Mouse (Mus musculus): ENCODE results near the gene Gcnt3. TPM values are rescaled to one million over a fixed set of nuclear protein-coding genes. Genes with fewer than 3 reads are reported as not detected.

Gene Gcnt3
- polyA plus RNA-seq, 1 experiment from 2014 or later, result not detected

DNA sequence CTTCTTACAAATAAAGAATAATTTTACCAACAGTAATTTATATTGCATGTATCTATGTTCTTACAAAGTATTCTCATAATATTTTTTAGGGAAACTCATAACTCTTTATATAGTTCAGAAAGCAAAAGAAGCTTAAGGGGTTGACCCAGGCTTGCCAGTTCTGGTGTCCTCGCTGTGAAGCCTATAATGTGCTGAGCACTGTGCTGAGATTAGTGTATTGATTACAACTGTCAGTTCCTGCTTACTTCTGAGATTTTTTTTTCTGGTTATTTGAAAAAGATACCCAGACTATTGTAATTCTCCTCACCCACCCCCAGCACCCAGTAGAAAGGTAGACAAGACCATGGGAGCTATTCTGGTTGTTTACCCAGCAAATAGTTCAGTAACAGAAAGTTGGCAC, 44.4 kb downstream of the Gcnt3 start:
- peaks cover 28% of the 10 kb centered on the region for H3K36me3 ChIP-seq
- H3K4me1 ChIP-seq, result peaks cover 41% of the 10 kb centered on the region
- WGBS, result 82% methylated on average over 1 of the region's 1 CpGs
- no peak for ATAC-seq (ENCODE audit: low FRiP score)
- no peak overlapping the region for H3K4me2 ChIP-seq
- H3K4me3 ChIP-seq (replicated peaks), result no peak overlapping the region
- H3K27ac ChIP-seq (replicated peaks), result no peak overlapping the region
- no peak overlapping the region for H3K9ac ChIP-seq (replicated peaks)
- H3K9me3 ChIP-seq (replicated peaks), result no peaks in the 10 kb centered on the region
- H3K27me3 ChIP-seq (replicated peaks), result no peaks in the 10 kb centered on the region

DNA sequence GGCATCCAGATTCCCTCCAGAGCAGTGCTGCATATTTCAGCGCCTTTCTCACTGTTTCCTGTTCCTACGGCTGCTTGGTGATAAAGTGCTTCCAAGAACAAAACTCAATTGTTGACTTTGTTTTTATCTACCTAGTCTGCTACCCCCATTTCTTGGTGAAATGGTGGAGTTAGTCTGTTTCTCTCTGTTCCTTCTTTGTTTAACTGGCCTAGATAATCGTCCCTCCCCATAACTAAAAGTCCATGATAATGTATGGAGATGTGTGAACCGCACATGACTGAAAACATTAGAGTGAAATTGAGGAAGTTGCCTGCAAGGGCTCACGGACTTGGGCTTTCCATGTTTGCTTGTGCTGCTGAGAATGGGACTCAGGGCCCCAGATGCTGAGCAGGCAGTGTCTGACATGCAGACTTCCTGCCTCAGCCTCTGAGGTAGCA, 45.0 kb downstream of the Gcnt3 start:
- peaks cover 41% of the 10 kb centered on the region for H3K4me1 ChIP-seq
- H3K9me3 ChIP-seq (replicated peaks), result no peaks in the 10 kb centered on the region
- H3K27ac ChIP-seq (replicated peaks), result no peak overlapping the region
- no peak overlapping the region for H3K9ac ChIP-seq (replicated peaks)
- H3K27me3 ChIP-seq (replicated peaks), result no peaks in the 10 kb centered on the region
- WGBS, result 77% methylated on average over 5 of the region's 5 CpGs
- H3K36me3 ChIP-seq, result peaks cover 24% of the 10 kb centered on the region
- H3K4me3 ChIP-seq (replicated peaks), result no peak overlapping the region
- no peak overlapping the region for H3K4me2 ChIP-seq
- ATAC-seq (ENCODE audit: low FRiP score), result no peak

DNA sequence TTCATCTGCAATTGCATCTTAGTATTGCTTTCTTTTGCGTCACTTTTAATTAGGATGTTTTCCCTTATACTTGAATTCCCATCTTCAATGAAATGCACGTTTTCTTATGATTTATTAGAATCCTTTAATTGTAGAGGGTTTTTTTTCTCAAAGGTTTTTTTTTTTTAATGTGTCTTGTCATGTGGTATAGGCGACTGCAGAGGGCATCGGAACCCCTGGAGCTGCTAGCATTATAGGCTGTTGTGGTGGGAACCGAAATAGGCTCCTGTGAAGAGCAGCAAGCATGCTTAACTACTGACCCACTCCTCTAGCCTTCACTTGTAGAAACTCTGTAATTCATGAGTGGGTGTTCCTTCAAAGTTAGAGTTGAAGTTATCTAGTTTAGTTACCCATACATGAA, 47.5 kb downstream of the Gcnt3 start:
- ATAC-seq (ENCODE audit: low FRiP score), result no peak
- WGBS, result 10% methylated on average over 5 of the region's 5 CpGs
- Histone ChIP-seq H3K27me3 (replicated peaks) (peaks cover 2% of the 10 kb centered on the region; the same call in 1 of the 2 replicates), H3K9ac (replicated peaks) (peak overlapping the region; percentile 100; the same call in 1 of the 2 replicates), H3K36me3 (peaks cover 6% of the 10 kb centered on the region; the same call in 1 of the 2 replicates), H3K4me1 (peaks cover 41% of the 10 kb centered on the region), H3K4me2 (peak overlapping the region; percentile 58), H3K27ac (replicated peaks) (no peak overlapping the region), H3K4me3 (replicated peaks) (peak overlapping the region; percentile 100), H3K9me3 (replicated peaks) (no peaks in the 10 kb centered on the region)

DNA sequence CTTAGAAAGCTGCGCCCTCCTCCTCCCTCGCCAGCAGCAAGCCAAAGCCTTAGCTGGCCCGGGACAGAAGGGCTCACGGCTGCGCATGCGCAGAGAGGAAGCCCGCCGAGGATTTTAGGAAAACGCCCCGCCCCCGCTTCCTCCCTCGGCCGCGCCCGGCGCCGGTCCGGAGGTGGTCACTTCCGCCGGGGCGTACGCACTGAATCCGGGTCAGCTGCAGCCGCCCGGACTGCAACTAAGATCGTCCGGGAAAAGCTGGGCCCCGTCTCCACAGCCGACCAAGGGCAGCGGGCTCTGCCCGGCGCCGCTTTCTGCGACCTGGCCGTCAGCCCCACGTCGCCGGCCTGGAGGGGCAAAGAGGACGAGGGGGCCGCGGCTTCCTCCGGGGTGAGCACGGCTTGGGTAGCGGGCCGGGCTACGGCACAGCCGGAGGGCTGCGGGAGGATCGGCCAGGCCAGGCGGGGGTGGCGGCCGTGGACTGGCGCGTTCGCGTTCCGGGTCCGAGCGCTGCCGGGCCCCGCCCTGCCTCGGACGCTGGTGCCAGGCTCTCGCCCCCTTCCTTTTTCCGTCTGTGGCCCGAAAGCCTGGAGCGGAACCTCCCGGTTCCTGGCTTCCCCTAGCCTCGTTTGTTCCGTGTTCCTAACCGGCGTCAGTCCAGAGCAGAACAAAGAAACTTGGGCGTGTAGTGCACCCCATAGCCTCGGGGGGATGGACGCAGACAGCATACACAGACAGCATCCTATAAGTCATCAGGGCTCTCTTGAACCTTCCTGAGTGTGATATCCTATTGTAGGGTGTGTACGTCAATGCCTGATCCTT, 48.4 kb downstream of the Gcnt3 start, which contains the start of gene Bnip2:
Gene Bnip2, plus strand, starts transcription at position 164 of the 819 bp plus-strand sequence.
- Histone ChIP-seq H3K9me3 (replicated peaks) (no peaks in the 10 kb centered on the region), H3K4me2 (peak within 1 kb of the TSS; percentile 58), H3K27ac (replicated peaks) (peak within 1 kb of the TSS; percentile 95), H3K9ac (replicated peaks) (peak within 1 kb of the TSS; percentile 100), H3K4me1 (peaks cover 36% of the 10 kb centered on the region), H3K36me3 (peaks cover 6% of the 10 kb centered on the region; the same call in 1 of the 2 replicates), H3K27me3 (replicated peaks) (peaks cover 5% of the 10 kb centered on the region; the same call in 1 of the 2 replicates), H3K4me3 (replicated peaks) (peak within 1 kb of the TSS; percentile 100)
- peak; percentile 93 for ATAC-seq (ENCODE audit: low FRiP score)
- under 1% methylated on average over 73 of the region's 76 CpGs for WGBS

DNA sequence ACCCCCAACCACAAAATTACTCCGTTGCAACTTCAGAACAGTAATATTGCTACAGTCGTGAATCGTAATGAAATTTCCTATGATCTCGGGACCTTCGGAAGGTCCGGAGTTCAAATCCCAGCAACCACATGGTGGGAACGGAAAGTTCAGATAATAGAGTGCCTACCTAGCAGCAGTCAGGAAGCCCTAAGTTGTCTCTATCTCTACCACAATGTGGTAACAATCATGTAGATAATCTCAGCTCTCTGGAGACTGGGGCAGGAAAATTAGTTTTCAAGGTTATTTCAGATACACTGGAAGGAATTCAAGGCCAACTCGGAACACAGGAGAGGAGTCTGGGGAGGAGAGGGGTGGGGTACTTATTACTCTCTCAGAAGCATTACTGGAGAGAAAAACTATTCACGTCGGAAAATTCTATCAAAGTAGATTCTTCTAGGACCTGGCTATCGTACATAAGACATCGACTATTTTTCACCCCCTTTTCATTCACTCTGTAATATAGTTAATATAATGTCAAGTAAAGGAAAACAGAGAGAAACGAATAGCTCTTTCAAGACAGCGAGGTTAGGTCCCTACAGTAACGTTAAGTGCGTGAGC, 49.1 kb downstream of the Gcnt3 start:
- ATAC-seq (ENCODE audit: low FRiP score), result 0 out of 2 replicates have a peak, but pooled peaks have one; percentile 19
- peaks cover 5% of the 10 kb centered on the region; the same call in 1 of the 2 replicates for H3K27me3 ChIP-seq (replicated peaks)
- H3K4me1 ChIP-seq, result peaks cover 36% of the 10 kb centered on the region
- H3K9ac ChIP-seq (replicated peaks), result peak overlapping the region; percentile 100
- peak overlapping the region; percentile 95 for H3K27ac ChIP-seq (replicated peaks)
- WGBS, result 38% methylated on average over 16 of the region's 16 CpGs
- H3K4me2 ChIP-seq, result peak overlapping the region; percentile 58
- peaks cover 6% of the 10 kb centered on the region; the same call in 1 of the 2 replicates for H3K36me3 ChIP-seq
- H3K4me3 ChIP-seq (replicated peaks), result peak overlapping the region; percentile 100
- no peaks in the 10 kb centered on the region for H3K9me3 ChIP-seq (replicated peaks)

DNA sequence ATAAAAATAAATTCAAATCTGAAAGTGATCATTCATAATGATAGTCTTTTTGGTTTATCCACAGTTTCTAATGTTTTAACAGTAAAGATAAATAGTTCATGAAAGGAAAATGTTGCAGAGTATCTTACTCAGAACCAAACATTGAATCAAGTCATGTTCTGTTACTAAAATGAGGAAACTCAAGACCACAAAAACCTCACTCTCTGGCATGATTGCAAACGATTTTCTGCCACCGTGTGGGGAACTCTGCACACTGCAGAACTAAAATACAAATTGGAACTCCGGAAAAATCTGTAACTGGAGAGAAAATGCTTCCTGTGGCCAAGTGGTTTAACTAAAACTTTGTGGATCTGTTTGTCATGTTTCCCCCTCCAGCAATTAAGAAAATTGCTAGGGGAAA, 50.3 kb downstream of the Gcnt3 start:
- ATAC-seq (ENCODE audit: low FRiP score), result no peak
- H3K4me2 ChIP-seq, result no peak overlapping the region
- H3K36me3 ChIP-seq, result peaks cover 6% of the 10 kb centered on the region; the same call in 1 of the 2 replicates
- no peak overlapping the region for H3K4me3 ChIP-seq (replicated peaks)
- H3K27me3 ChIP-seq (replicated peaks), result peaks cover 5% of the 10 kb centered on the region; the same call in 1 of the 2 replicates
- no peak overlapping the region for H3K9ac ChIP-seq (replicated peaks)
- no peaks in the 10 kb centered on the region for H3K9me3 ChIP-seq (replicated peaks)
- under 1% methylated on average over 3 of the region's 3 CpGs for WGBS
- no peak overlapping the region for H3K27ac ChIP-seq (replicated peaks)
- H3K4me1 ChIP-seq, result peaks cover 27% of the 10 kb centered on the region

DNA sequence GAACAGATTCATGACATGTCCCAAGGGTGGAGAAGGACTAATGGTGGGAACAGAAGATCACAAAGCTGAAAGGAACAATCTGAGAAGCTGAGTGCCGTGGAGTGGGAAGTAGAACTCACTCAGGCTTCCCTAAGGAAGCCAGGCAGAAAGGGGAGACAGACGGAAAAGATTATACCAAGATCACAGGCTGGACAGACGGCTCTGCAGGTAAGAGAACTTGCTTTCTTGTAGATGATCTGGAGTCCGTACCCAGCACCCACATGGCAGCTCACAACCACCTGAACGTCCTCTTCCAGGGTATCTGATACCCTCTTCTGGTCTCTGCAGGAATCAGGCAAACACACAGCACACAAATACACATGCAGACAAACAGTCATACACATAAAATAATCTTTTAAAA, 51.3 kb downstream of the Gcnt3 start:
- Histone ChIP-seq H3K9ac (replicated peaks) (no peak overlapping the region), H3K27me3 (replicated peaks) (peaks cover 5% of the 10 kb centered on the region; the same call in 1 of the 2 replicates), H3K27ac (replicated peaks) (no peak overlapping the region), H3K36me3 (no peaks in the 10 kb centered on the region), H3K4me1 (peaks cover 16% of the 10 kb centered on the region), H3K4me3 (replicated peaks) (no peak overlapping the region), H3K4me2 (no peak overlapping the region), H3K9me3 (replicated peaks) (no peaks in the 10 kb centered on the region)
- no peak for ATAC-seq (ENCODE audit: low FRiP score)
- 85% methylated on average over 5 of the region's 5 CpGs for WGBS

DNA sequence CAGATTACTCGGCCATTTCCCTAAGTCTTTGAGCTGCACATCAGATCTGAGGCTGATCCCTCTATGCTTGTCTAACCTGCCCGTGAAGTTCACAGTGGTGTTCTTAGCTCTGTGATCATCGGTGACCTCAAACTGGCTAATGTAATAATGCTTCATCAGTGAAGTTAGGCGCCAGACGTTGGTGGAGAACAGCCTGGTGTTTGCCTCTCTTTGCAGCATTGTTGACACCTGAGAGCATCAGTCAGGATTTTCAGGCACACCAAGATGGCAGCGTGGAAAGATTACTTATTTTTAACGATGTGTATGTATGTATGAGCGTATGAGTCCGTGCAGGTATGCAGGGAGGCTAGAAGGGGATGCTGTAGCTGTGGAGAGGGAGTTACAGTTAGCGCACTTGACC, 51.8 kb downstream of the Gcnt3 start:
- Histone ChIP-seq H3K27ac (replicated peaks) (no peak overlapping the region), H3K9ac (replicated peaks) (no peak overlapping the region), H3K4me1 (peaks cover 11% of the 10 kb centered on the region), H3K4me2 (no peak overlapping the region), H3K27me3 (replicated peaks) (peaks cover 5% of the 10 kb centered on the region; the same call in 1 of the 2 replicates), H3K36me3 (no peaks in the 10 kb centered on the region), H3K9me3 (replicated peaks) (no peaks in the 10 kb centered on the region), H3K4me3 (replicated peaks) (no peak overlapping the region)
- ATAC-seq (ENCODE audit: low FRiP score), result no peak
- 82% methylated on average over 10 of the region's 10 CpGs for WGBS

DNA sequence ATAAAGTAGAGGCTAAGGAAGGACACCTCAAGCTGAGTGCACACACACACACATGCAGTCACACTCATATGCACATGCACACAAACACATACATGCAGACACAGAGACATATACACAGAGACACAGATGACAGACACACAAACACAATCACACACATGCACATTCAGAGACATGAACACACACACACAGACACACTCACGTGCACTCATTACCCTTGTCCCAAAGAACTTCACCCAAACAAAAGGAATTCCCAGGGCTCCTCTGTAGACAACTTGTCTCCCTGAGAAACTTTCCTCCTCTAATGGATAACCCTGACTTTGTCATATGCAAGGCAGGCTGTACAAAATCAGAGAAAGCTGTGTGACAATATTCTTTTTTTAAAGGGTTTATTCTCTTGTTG, 52.4 kb downstream of the Gcnt3 start:
- Histone ChIP-seq H3K9me3 (replicated peaks) (no peaks in the 10 kb centered on the region), H3K27ac (replicated peaks) (no peak overlapping the region), H3K27me3 (replicated peaks) (peaks cover 5% of the 10 kb centered on the region; the same call in 1 of the 2 replicates), H3K9ac (replicated peaks) (no peak overlapping the region), H3K4me1 (peaks cover 6% of the 10 kb centered on the region), H3K36me3 (no peaks in the 10 kb centered on the region), H3K4me3 (replicated peaks) (no peak overlapping the region), H3K4me2 (no peak overlapping the region)
- whole genome bisulfite sequencing, result 64% methylated on average over 1 of the region's 1 CpGs
- no peak for ATAC-seq (ENCODE audit: low FRiP score)

Data from neural tube, embryonic 15.5 days (tissue).